Mouse (Mus musculus) brain, embryonic 14.5 days (tissue): ENCODE measurements around the gene Ccl4.

Experiments used
- CTCF ChIP-seq: fragments of 200-500 bp; IDR thresholded peaks from 2 replicates; pipeline ENCODE4 v1.5.1; 2012; ENCODE audit warnings: inconsistent platforms, mild to moderate bottlenecking, moderate library complexity, borderline replicate concordance; ENCODE audit not compliant: insufficient read depth, insufficient read length; ENCODE audit errors: extremely low read depth
- POLR2A ChIP-seq: fragments of 200-500 bp; IDR thresholded peaks from 2 replicates; pipeline ENCODE4 v1.6.1; 2012; ENCODE audit warnings: mild to moderate bottlenecking, inconsistent platforms, borderline replicate concordance; ENCODE audit not compliant: poor library complexity, insufficient read depth, insufficient read length, severe bottlenecking; ENCODE audit errors: extremely low read depth

DNA sequence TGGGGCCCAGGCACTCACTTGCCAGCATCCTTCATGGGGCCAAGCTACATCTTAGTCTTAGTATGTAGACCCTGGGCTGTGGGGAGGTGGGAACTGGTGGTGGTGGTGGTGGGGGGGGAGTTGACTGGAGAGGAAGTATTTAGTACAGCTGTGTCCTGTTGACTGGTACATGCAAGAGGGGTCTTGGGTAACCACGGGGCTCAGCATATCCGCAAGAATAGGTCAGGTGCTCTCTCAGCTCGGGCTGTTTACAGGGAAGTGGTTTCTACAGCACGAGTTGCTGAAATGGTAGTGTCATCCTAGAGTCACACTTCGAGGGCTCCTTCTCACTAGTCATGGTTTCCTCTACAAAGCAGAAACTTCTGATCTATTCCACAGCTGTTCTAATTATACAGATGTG, 22.2 kb upstream of the Ccl4 start:
- TF ChIP-seq CTCF = no peak
- TF ChIP-seq POLR2A = no peak
